Mouse (Mus musculus) stomach, embryonic 14.5 days (tissue): ENCODE measurements around the gene H2afv. TPM values are rescaled to one million over a fixed set of nuclear protein-coding genes. Genes with fewer than 3 reads are reported as not detected.

ENCODE experiments used
- ATAC-seq: fragments of 200-750 bp; cut with Nextera tagmentation; 2 replicates; pipeline ENCODE4 v1.8.0; 2017; ENCODE audit warnings: low read depth, moderate TSS enrichment; ENCODE audit not compliant: insufficient number of reproducible peaks, insufficient read depth, low FRiP score
- H3K27ac ChIP-seq: fragments of 300-500 bp; sonication (generic); 2 replicates; pipeline ENCODE4 v1.5.1; 2014; ENCODE audit warnings: mild to moderate bottlenecking, low read length, moderate library complexity, mixed read lengths
- H3K27me3 ChIP-seq: fragments of 300-500 bp; sonication (generic); 2 replicates; pipeline ENCODE4 v1.6.1; 2014; ENCODE audit warnings: low read length, control low read depth, mixed read lengths; ENCODE audit not compliant: control insufficient read depth, insufficient read depth
- H3K36me3 ChIP-seq: fragments of 300-500 bp; sonication (generic); 2 replicates; pipeline ENCODE4 v1.6.1; 2014; ENCODE audit warnings: mild to moderate bottlenecking, control low read depth, low read length, moderate library complexity, mixed read lengths; ENCODE audit not compliant: control insufficient read depth, insufficient read depth
- H3K4me1 ChIP-seq: fragments of 300-500 bp; sonication (generic); 2 replicates; pipeline ENCODE4 v1.6.1; 2014; ENCODE audit warnings: low read length, control low read depth, mixed read lengths; ENCODE audit not compliant: control insufficient read depth, insufficient read depth
- H3K4me2 ChIP-seq: fragments of 300-500 bp; sonication (generic); replicated peaks from 2 replicates; pipeline ENCODE4 v1.6.1; 2014; ENCODE audit warnings: low read depth, low read length, control low read depth
- H3K4me3 ChIP-seq: fragments of 300-500 bp; sonication (generic); 2 replicates; pipeline ENCODE4 v1.5.1; 2014; ENCODE audit warnings: low read depth, low read length, control low read depth
- H3K9ac ChIP-seq: fragments of 300-500 bp; sonication (generic); replicated peaks from 2 replicates; pipeline ENCODE4 v1.6.1; 2014; ENCODE audit warnings: low read depth, mild to moderate bottlenecking, control low read depth, low read length, moderate library complexity, mixed read lengths
- H3K9me3 ChIP-seq: fragments of 300-500 bp; sonication (generic); 2 replicates; pipeline ENCODE4 v1.6.1; 2016; ENCODE audit warnings: low read depth, low read length, control low read depth; ENCODE audit not compliant: control insufficient read depth
- WGBS: fragments of 180-500 bp; shearing (Covaris S2); extraction: QIAGEN DNeasy Blood & Tissue Kit; methylation state at CpG from one replicate; pipeline ENCODE4 v1.1.7; 2014; 5-methylcytosine and 5-hydroxymethylcytosine counted together
- polyA plus RNA-seq: library from polyadenylated mRNA; unstranded; fragments of >200 nt; fragmentation: Nextera tagmentation; extraction: Ambion mirVana; gene quantifications from 2 replicates; pipeline ENCODE4 v1.2.1, GENCODE M21; 2014

The H2afv gene
- polyA plus RNA-seq, 1 experiment from 2014 or later = 623 TPM

- Histone ChIP-seq H3K4me2 (no peak overlapping the region), H3K4me3 (no peak overlapping the region), H3K27me3 (no peaks in the 10 kb centered on the region), H3K9me3 (no peaks in the 10 kb centered on the region), H3K36me3 (peaks cover 35% of the 10 kb centered on the region), H3K27ac (peak overlapping the region; percentile 91), H3K9ac (no peak overlapping the region; the same call in 1 of the 2 replicates), H3K4me1 (peaks cover 29% of the 10 kb centered on the region)
- WGBS = 30% methylated on average over 14 of the region's 14 CpGs
- ATAC-seq = peak; percentile 73
Observed at GRCm38 (mm10) chr11:6406251-6407161, 37.7 kb downstream of the H2afv start.

GRCm38 (mm10) chr11:6405591-6406081, 38.6 kb downstream of the H2afv start:
- 38% methylated on average over 4 of the region's 4 CpGs for WGBS
- Histone ChIP-seq H3K27ac (peak overlapping the region; percentile 91), H3K27me3 (no peaks in the 10 kb centered on the region), H3K4me2 (no peak overlapping the region), H3K9ac (no peak overlapping the region), H3K36me3 (peaks cover 44% of the 10 kb centered on the region), H3K4me1 (peaks cover 29% of the 10 kb centered on the region), H3K9me3 (no peaks in the 10 kb centered on the region), H3K4me3 (no peak overlapping the region)
- ATAC-seq = peak; percentile 40; the same call in 1 of the 2 replicates

- 65% methylated on average over 9 of the region's 9 CpGs for WGBS
Observed at GRCm38 (mm10) chr11:6404699-6405566, 39.3 kb downstream of the H2afv start.

GRCm38 (mm10) chr11:6403830-6404405, 40.3 kb downstream of the H2afv start:
- Histone ChIP-seq H3K9me3 (no peaks in the 10 kb centered on the region), H3K9ac (no peak overlapping the region), H3K36me3 (peaks cover 60% of the 10 kb centered on the region), H3K27ac (no peak overlapping the region), H3K4me1 (peaks cover 29% of the 10 kb centered on the region), H3K4me3 (no peak overlapping the region), H3K27me3 (no peaks in the 10 kb centered on the region), H3K4me2 (no peak overlapping the region)
- no peak for ATAC-seq
- WGBS = 92% methylated on average over 5 of the region's 5 CpGs

More at GRCm38 (mm10) chr11:6404699-6405566, 39.3 kb downstream of the H2afv start:
- Histone ChIP-seq H3K36me3 (peaks cover 50% of the 10 kb centered on the region), H3K4me2 (no peak overlapping the region), H3K4me1 (peaks cover 29% of the 10 kb centered on the region), H3K27ac (peak overlapping the region; percentile 91), H3K27me3 (no peaks in the 10 kb centered on the region), H3K4me3 (no peak overlapping the region), H3K9me3 (no peaks in the 10 kb centered on the region), H3K9ac (no peak overlapping the region)
- ATAC-seq = 0 out of 2 replicates have a peak, but pooled peaks have one; percentile 3

- WGBS = 86% methylated on average over 19 of the region's 19 CpGs
- no peak overlapping the region for H3K4me3 ChIP-seq
- peaks cover 69% of the 10 kb centered on the region for H3K36me3 ChIP-seq
- no peaks in the 10 kb centered on the region for H3K9me3 ChIP-seq
- H3K27me3 ChIP-seq = no peaks in the 10 kb centered on the region
- no peak for ATAC-seq
- no peak overlapping the region for H3K4me2 ChIP-seq
- no peak overlapping the region for H3K27ac ChIP-seq
- peaks cover 29% of the 10 kb centered on the region for H3K4me1 ChIP-seq
- no peak overlapping the region for H3K9ac ChIP-seq
Observed at GRCm38 (mm10) chr11:6402515-6403510, 41.4 kb downstream of the H2afv start.

- H3K36me3 ChIP-seq = peaks cover 71% of the 10 kb centered on the region
- H3K4me1 ChIP-seq = no peaks in the 10 kb centered on the region
- 91% methylated on average over 10 of the region's 10 CpGs for WGBS
- H3K9me3 ChIP-seq = no peaks in the 10 kb centered on the region
- no peak overlapping the region for H3K4me2 ChIP-seq
- H3K9ac ChIP-seq = no peak overlapping the region
- H3K27ac ChIP-seq = no peak overlapping the region
- no peak overlapping the region for H3K4me3 ChIP-seq
- no peak for ATAC-seq
- H3K27me3 ChIP-seq = no peaks in the 10 kb centered on the region
Observed at GRCm38 (mm10) chr11:6398141-6398540, 46.1 kb downstream of the H2afv start.

GRCm38 (mm10) chr11:6395565-6395964, 48.7 kb downstream of the H2afv start:
- no peak overlapping the region for H3K4me2 ChIP-seq
- no peak overlapping the region for H3K9ac ChIP-seq
- no peak for ATAC-seq
- H3K36me3 ChIP-seq = peaks cover 57% of the 10 kb centered on the region
- H3K4me1 ChIP-seq = peaks cover 5% of the 10 kb centered on the region
- H3K27ac ChIP-seq = no peak overlapping the region
- WGBS = 91% methylated on average over 5 of the region's 5 CpGs
- no peaks in the 10 kb centered on the region for H3K27me3 ChIP-seq
- no peak overlapping the region for H3K4me3 ChIP-seq
- H3K9me3 ChIP-seq = no peaks in the 10 kb centered on the region
